Mouse (Mus musculus) cerebellum, adult 11 months (tissue): ENCODE results near the gene Ube2e2.
A peak's percentile ranks its signal among the peaks of the same experiment; 100 is the strongest.
"Not testable (repeated sequence)": the region's sequence is repeated elsewhere in the genome, so short reads cannot be mapped to it uniquely, and the experiment has no call there.

Experiments
- DNase-seq: peaks from one replicate; pipeline ENCODE4 v3.0.0; 2022

Ube2e2 gene

DNA sequence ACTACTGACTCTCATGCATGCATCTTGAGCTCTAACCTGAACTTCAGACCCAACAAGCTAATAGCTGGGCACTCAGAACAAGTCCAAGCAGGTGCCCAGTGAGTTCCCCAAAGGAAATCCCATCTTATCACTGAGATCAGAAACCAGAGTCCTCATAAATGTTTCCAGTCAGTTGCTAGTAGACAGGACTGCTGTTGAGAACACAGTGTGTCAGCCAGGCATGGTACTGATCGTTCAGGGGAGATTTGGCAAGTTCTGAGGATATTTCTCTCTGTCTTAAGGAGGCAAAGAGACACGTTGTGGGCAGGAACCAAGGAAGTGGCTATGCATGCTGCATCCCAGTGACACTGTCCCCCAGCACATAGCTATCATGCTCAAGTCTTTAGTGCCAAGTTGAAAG is 275.5 kb downstream of the Ube2e2 start:
- DNase-seq = no peak

DNA sequence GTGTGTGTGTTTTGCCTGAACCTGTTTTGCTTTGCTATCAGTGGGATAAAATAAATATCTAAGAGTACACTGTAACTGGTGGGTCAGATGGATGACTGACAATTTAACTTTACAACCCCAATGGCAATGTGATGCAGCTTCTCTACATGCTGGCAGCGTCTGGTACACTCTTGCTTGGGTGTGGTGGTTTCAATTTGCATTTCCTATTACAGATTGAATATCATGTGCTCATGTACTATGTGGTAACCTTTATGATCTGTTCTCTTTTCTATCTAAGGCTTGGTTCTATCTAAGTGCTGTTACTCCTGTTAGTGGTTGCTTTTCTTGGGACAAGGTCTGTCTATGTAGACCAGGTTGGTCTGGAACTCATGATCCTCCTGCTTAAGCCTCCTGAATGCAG is 292.1 kb downstream of the Ube2e2 start:
- DNase-seq = no peak

DNA sequence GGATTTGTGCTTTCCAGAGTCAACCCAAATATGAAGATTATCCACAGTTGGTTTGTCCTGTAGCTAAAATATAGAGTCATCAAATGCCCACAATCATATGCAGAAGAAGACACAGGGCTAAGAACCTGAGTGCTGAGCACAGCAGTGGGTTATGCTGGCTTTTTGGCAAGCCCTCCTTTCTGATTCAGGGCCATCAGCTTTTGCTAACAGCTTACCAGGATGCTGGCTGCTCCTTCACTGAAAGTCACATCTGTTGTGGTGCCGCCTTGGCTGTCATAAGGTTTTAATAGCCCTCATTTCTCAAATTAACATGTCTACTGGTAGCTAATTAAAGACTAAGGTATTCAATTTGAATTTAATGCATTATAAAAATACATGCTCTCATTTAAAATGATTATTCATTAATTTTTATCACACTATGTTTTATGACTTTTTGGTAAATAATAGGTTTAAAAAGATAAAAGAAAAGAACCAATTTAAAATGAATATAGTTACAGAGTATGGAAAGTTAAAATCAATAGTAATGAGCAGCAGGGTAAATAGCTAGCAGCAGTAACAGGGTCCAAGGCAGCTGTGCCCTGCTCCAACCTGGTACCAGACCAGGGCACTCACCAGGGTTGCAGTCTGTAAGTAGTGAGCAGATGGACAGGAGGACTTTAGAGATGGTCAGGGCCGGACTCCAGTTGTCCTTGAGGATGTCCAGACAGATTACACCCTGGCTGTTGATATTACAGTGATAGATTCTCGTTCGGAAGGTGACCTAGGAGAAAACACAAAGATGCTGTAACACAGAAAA is 307.6 kb downstream of the Ube2e2 start:
- DNase-seq = peak; percentile 9

DNA sequence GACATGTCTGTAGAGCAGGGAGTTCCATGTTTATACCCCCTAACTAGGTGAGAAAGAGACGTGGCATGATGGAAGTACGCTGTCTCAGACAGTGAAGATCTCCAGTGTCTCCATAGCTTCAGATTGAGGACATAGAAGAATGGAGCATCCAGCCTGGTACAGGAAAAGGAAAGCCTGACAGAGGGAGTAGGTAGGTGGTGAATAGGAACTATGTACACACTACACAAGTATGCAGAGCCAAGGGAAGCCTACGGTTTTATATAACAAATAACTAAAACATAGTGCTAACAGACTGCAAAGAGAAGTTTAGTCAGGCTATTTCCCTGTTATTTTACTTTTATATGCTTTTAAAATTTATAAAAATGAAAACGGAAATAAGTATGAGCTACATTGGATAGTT is 312.3 kb downstream of the Ube2e2 start:
- DNase-seq = no peak

DNA sequence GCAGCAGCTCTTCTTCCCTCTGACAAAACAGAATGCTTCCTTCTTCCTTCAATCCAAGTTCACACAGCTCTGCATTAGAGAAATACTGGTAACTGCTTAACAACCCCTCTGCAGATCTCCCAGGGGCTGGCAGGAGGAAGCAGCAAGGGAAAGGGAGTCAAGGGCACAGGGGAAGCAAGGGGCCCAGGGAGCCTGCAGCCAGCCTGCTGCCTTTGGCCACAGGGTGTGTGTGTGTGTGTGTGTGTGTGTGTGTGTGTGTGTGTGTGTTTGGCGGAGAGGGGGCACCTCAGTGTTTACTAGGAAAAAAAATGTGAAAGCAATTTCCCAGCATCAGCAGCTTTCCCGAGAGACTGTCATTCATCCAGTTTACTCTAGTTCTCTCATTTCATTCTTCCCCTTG is 319.3 kb downstream of the Ube2e2 start:
- no peak for DNase-seq

DNA sequence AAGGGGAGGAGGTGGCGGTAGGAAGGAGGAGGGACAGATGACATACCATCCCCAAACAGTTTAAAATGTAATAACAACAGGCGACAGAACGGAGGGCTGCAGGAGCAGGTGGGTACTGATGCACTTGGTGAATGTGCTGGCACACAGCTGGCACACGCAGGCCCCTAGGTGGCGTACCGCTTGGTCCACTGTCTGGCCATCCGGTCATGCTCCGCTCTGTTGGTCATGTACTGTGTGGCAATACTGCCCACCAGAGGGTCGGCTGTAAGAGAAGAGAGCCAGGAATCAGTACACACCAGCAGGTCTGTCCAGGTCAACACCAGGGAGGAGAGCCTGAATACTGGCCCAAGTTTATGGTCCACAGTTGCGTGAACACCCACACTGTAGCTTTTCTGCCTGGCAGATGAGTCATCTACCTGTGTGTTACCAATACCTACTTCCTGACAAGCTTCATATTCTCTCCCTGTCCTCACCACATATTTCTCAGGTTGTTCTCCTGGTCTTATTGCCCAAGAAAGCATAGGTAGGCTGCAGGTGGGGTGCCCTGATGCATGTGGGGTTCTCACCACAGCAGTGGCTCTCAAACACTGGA is 319.8 kb downstream of the Ube2e2 start:
- no peak for DNase-seq

DNA sequence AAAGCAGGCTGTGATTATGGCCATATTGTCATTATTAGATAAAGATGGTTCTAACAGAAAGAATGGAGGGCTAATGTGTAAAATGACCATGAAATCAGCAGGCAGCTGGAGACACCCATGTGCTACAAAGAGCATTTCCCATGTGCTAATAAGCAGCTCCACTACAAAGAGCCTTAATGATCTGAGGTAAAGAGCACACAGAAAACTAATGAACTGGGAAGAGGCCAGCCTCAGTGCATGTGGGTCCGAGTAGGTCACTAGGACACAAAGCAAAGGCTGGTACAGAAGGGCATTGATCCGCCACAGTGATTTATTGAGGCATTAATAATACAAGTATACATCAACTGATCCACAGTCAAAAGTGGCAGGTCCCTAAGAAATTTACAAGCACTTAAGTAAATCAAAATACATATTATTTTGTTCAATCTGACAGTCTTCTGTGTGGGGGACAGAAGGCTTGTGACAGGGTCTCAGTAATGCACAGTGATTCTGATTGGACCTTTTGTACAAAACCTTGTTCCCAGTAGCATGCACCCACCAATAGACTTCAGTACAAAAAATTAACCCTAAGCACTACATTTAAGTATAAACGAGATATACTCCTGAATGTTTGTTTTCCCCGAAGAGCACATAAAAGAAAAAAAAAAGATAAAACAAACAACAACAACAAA is 320.6 kb downstream of the Ube2e2 start:
- DNase-seq = no peak

DNA sequence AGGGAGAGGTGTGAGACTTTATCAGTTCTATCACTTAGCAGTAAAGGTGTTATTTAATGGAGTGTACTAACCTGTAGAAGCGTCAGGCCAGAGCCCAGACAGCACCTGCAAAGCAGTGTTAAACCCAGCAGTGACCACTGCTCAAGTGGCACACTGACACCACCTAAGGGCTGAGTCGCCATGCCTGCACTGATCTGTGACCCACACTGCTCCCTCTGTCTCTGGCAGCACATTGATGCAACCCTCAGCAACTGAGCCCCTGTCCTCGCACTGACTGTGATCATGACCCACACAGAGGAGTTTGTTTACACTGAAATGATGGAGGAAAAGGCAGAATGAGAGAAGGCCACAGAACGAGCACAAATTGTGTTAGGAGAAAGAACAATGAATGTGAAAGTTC is 321.2 kb downstream of the Ube2e2 start:
- no peak for DNase-seq

DNA sequence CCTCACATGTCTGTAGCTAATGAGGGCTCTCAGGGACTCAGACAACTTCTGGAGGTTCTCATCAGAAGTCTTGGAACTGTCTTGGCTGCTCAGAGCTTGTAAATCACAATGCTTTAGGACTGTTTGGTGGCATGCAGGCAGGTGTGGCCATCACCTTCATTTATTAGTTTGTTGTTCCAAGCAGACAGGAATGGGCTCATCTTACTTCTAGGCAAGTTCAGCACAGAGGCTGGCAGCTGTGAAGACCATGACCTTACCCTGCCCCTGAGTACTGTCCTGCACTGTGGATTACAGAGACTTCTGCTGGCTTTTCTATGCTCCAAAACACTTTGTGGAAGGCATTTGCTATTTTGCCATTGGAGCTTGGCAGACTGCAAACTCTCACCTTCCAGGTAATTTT is 324.5 kb downstream of the Ube2e2 start:
- no peak for DNase-seq

DNA sequence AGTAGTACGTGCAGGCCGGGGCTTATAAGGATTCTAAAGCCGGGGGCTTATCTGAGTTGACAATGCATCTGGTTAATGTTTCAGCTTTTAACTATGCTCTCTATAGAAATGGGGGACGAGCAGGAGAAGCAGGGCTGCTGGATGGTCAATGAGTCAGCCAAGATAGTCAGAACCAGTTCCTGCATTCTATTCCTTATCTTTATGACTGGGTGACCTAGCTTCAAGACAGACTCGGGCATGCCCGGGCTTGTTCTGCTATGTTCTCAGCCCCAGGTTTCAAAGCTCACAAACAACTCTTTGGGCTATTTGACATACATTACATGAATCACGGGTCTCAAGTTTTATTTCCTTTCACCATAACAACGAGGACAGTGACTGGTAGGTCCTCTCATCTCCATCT is 329.1 kb downstream of the Ube2e2 start:
- not testable (repeated sequence) for DNase-seq

DNA sequence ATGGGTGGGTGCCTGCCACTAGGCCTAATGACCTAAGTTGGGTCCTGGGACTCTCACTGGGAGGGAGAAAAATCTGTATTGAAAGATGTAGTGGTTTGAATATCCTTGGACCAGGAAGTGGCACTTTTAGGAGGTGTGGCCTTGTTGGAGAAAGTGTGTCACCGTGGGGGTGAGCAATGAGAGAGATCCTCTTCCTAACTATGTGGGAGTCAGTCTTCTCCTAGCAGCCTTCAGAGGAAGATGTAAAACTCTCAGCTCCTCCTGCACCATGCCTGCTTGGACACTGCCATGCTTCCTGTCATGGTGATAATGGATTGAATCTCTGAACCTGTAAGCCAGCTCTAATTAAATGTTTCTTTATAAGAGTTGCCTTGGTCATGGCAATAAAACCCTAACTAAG is 338.8 kb downstream of the Ube2e2 start:
- no peak for DNase-seq

DNA sequence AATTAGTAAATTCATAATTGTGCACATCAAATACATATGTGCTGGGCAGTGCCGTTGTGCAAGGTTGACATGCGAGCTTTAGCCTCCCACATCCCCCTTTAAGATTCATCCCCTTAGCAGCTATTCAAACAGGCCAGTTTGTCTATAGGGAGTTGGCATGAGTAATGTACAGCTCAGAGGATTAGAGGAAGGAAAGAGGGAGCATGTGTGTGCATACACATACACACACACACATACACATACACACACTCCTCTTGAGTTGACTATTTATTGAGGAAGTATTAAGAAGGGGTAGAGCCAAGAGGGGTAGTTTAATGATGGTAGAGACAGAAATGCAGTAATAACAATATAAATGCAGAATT is 339.5 kb downstream of the Ube2e2 start:
- DNase-seq = no peak

DNA sequence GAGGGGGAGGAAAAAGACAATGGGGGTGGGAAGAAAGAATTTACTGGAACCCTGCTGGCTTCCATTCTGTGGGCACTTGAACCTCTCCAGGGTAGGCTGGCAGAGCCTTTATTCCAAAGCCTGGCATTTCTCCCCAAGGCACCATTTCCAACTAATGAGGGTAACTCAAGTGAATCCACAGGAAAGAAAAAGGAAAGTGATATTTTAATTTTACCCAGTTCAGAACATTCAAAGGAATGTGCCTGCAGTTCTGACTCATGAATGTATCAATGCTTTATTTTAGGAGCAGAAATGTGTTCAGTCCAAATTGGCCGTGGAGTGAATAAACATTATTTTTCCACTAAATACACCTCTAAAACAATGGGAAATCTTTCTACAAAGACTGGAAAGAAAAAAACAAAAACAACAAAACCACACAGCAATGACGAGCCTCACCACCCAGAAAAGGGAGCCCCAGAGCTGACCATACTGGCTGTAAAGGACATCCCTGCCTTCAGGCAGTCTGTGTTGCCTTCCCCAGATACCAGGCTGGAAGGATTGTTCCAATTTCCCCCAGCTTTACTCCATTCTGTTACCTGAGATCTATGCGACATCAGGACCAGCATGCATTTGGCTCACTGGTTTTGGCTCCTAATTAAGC is 340.0 kb downstream of the Ube2e2 start:
- DNase-seq = no peak

DNA sequence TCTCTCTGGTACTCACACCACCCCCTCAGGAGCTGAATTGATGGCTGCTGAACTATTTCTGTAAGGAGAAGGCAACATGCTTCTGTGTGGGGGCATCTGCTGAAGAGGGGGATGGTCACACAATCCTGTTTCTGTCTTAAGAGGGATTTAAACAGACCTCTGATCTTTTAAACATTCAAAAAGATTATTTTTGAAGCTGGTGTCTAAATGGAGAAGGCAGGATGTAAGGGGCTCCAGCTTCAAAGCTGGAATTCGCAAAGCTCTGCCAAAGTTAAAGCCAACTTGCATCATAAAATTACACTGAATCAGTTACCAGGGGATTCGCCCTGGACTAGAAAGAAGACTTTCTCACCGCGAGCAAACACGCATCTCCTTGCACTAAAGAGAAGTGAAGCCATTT is 346.5 kb downstream of the Ube2e2 start:
- no peak for DNase-seq

DNA sequence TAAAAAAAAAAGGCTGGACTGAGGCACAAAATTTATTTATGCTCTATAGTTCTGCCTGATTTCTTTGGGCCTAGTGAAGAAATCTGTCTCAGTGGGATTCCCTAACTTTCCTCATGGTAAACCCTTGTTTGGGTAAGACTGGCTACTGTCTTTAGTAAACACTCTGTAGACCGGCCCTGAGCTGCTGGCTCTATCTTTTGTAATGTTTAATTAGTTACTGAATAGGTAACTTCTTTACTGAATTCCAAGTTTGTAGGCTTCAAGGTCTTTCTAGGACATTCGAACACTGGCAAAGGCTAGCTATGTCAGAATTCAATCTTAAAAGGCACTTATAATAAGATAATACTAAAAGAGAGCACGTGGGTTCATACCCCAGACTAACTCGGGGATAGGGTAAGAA is 355.0 kb downstream of the Ube2e2 start:
- not testable (repeated sequence) for DNase-seq

DNA sequence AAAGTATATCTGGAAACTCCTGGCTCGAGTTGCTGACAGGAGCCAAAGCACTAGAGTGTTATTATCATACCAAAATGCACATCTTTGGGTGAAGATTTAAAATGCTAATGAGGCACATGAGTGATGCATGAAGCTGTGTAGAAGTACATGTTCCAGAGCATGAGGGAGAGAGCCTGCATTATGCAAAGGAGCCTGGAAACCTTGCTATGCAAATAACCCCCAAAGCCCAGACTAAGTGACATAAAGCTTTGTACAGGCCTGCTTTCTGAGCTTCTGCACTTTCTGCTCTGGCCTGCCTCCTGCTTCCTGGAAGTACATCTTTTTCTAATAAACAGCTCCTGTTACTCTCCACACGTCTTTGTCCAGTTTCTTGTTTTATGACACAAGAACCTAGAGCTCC is 363.2 kb downstream of the Ube2e2 start:
- DNase-seq = no peak

DNA sequence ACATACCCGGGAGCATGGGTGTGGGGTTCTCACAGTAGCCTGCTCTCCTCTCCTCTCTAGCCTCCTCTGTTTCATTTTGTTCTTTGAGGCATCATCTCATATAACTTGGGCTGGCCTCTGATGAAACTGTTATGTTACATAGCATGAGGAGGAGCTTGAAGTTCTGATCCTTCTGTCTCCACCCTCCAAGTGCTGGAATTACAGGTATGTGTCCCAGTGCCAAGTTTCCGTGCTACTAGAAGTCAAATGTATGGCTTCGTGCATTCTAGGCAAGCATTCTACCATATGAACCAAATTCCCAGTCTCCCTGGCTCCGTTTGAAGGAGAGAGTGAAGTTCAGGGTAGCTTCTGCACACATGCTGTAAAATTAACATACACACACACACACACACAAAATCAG is 363.6 kb downstream of the Ube2e2 start:
- no peak for DNase-seq
